In the genomic region with DNA sequence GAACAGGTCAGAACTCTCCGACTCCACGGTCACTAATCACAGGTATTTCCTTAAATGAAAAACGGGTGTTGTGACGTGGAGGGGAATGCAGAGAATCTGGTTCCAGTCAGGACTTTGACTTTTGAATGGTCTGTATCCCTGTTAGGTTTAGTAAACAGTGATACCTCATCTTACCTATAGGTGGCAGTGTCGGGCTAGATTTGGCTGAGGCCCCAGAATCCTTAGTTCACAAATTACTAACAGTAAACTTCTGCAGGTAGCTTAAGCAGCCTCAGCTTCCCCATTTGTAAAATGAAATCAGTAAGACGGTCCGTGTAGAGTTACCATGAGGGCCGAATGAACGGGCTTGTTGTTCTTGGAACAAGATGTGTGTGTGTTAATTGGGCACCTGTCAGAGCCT, we compare ENCODE assay signal across 7 mouse cellular contexts. TPM values are rescaled to one million over a fixed set of nuclear protein-coding genes. Genes with fewer than 3 reads are reported as not detected.
DNase-seq lines count a peak whose midpoint lies in the region; ATAC-seq lines count a peak whose summit lies in the region.

No protein-coding gene starts in this region.

- ATAC-seq in forebrain, embryonic 13.5 days = peak; percentile 63
- peak; percentile 77 for ATAC-seq in intestine, embryonic 15.5 days
- no peak for ATAC-seq in liver, embryonic 13.5 days (ENCODE audit: low read depth)

- WGBS in forebrain, embryonic 13.5 days = 30% methylated on average over 9 of the region's 9 CpGs
- 16% methylated on average over 9 of the region's 9 CpGs for WGBS in intestine, embryonic 15.5 days
- 10% methylated on average over 9 of the region's 9 CpGs for WGBS in liver, embryonic 13.5 days (ENCODE audit: insufficient replicate concordance)

- peak; percentile 41 for DNase-seq in 3134 (ENCODE audit: extremely low read depth, insufficient read length, low spot score)
- peak; percentile 92 for DNase-seq in 3T3-L1 (ENCODE audit: low read depth, low spot score)
- DNase-seq in brain, adult 2 months (ENCODE audit: low read depth, low spot score) = peak; percentile 37
- peak; percentile 3 for DNase-seq in liver, embryonic 13.5 days
- peak; percentile 40 for DNase-seq in neural tube, embryonic 10.5 days (ENCODE audit: extremely low spot score, low spot score)

- H3K9ac ChIP-seq in forebrain, embryonic 13.5 days = no peak overlapping the region
- H3K9ac ChIP-seq in intestine, embryonic 15.5 days = no peak overlapping the region
- no peak overlapping the region for H3K9ac ChIP-seq in liver, embryonic 13.5 days

- no peak overlapping the region for H3K4me3 ChIP-seq in forebrain, embryonic 13.5 days
- H3K4me3 ChIP-seq in intestine, embryonic 15.5 days (replicated peaks) = no peak overlapping the region
- no peak overlapping the region for H3K4me3 ChIP-seq in liver, embryonic 13.5 days (replicated peaks)

- H3K4me1 ChIP-seq in forebrain, embryonic 13.5 days = no peaks in the 10 kb centered on the region
- no peaks in the 10 kb centered on the region for H3K4me1 ChIP-seq in intestine, embryonic 15.5 days (replicated peaks)
- H3K4me1 ChIP-seq in liver, embryonic 13.5 days (replicated peaks) = no peaks in the 10 kb centered on the region

- H3K4me2 ChIP-seq in forebrain, embryonic 13.5 days = no peak overlapping the region
- no peak overlapping the region for H3K4me2 ChIP-seq in intestine, embryonic 15.5 days (replicated peaks)
- H3K4me2 ChIP-seq in liver, embryonic 13.5 days = no peak overlapping the region

- H3K27me3 ChIP-seq in forebrain, embryonic 13.5 days = no peaks in the 10 kb centered on the region
- no peaks in the 10 kb centered on the region; the same call in 1 of the 2 replicates for H3K27me3 ChIP-seq in intestine, embryonic 15.5 days (replicated peaks)
- H3K27me3 ChIP-seq in liver, embryonic 13.5 days = no peaks in the 10 kb centered on the region

- no peaks in the 10 kb centered on the region for H3K36me3 ChIP-seq in forebrain, embryonic 13.5 days (ENCODE audit: poor library complexity, severe bottlenecking)
- no peaks in the 10 kb centered on the region for H3K36me3 ChIP-seq in intestine, embryonic 15.5 days
- no peaks in the 10 kb centered on the region for H3K36me3 ChIP-seq in liver, embryonic 13.5 days

- H3K9me3 ChIP-seq in forebrain, embryonic 13.5 days (replicated peaks) = no peaks in the 10 kb centered on the region
- no peaks in the 10 kb centered on the region for H3K9me3 ChIP-seq in intestine, embryonic 15.5 days
- H3K9me3 ChIP-seq in liver, embryonic 13.5 days (replicated peaks) = no peaks in the 10 kb centered on the region

- no peak overlapping the region for H3K27ac ChIP-seq in forebrain, embryonic 13.5 days
- no peak overlapping the region for H3K27ac ChIP-seq in intestine, embryonic 15.5 days
- H3K27ac ChIP-seq in liver, embryonic 13.5 days = no peak overlapping the region

RNA-seq across cellular contexts. Expression of a gene that starts 21.0 kb away (rescaled TPM):
- 0.79 TPM in 1 of 2 replicates, not detected in the other for polyA plus RNA-seq in forebrain, embryonic 13.5 days (2015; fragmentation: Nextera tagmentation; extraction: Ambion mirVana)
- polyA plus RNA-seq in intestine, embryonic 15.5 days (2015; fragmentation: Nextera tagmentation; extraction: Ambion mirVana) = 26.9 and 29.0 TPM in 2 replicates
- 3.8 and 4.9 TPM in 2 replicates for polyA plus RNA-seq in liver, embryonic 13.5 days (2015; fragmentation: Nextera tagmentation; extraction: Ambion mirVana)

Comparison
In these comparisons a context has a peak if more than half of its experiments do, and no peak if none do; other contexts are left out.
1. DNase-seq: peak in every context shown above with its lines; median percentile 92 in 3T3-L1; 41 in 3134; 40 in neural tube, embryonic 10.5 days; 37 in brain, adult 2 months; 3 in liver, embryonic 13.5 days.